Mouse (Mus musculus): ENCODE measurements around the gene Mesp1.
"Not testable (repeated sequence)": the region's sequence is repeated elsewhere in the genome, so short reads cannot be mapped to it uniquely, and the experiment has no call there.

Mesp1 gene

GRCm38 (mm10) chr7:79792635-79793421 lies 760 bp downstream of the Mesp1 start:
- DNase-seq (ENCODE audit: low read depth): no peak

- not testable (repeated sequence) for DNase-seq (ENCODE audit: low read depth)
Observed at GRCm38 (mm10) chr7:79789812-79790211, 3.8 kb downstream of the Mesp1 start.

GRCm38 (mm10) chr7:79786295-79786694 lies 7.3 kb downstream of the Mesp1 start:
- DNase-seq (ENCODE audit: low read depth): peak; percentile 40

GRCm38 (mm10) chr7:79782516-79782855 lies 11.1 kb downstream of the Mesp1 start:
- DNase-seq (ENCODE audit: low read depth): no peak

- DNase-seq (ENCODE audit: low read depth): no peak
Observed at GRCm38 (mm10) chr7:79781826-79782515, 11.6 kb downstream of the Mesp1 start.

- peak; percentile 40 for DNase-seq (ENCODE audit: low read depth)
Observed at GRCm38 (mm10) chr7:79780647-79781626, 12.7 kb downstream of the Mesp1 start.

- no peak for DNase-seq (ENCODE audit: low read depth)
Observed at GRCm38 (mm10) chr7:79771561-79772512, 21.8 kb downstream of the Mesp1 start.

GRCm38 (mm10) chr7:79769664-79770063 lies 23.9 kb downstream of the Mesp1 start:
- no peak for DNase-seq (ENCODE audit: low read depth)

- DNase-seq (ENCODE audit: low read depth): no peak
Observed at GRCm38 (mm10) chr7:79765991-79766390, 27.6 kb downstream of the Mesp1 start.

GRCm38 (mm10) chr7:79762106-79762505 lies 31.5 kb downstream of the Mesp1 start:
- no peak for DNase-seq (ENCODE audit: low read depth)

GRCm38 (mm10) chr7:79761124-79761876 lies 32.3 kb downstream of the Mesp1 start:
- DNase-seq (ENCODE audit: low read depth): no peak

GRCm38 (mm10) chr7:79759766-79760165 lies 33.8 kb downstream of the Mesp1 start:
- DNase-seq (ENCODE audit: low read depth): no peak

- DNase-seq (ENCODE audit: low read depth): no peak
Observed at GRCm38 (mm10) chr7:79758176-79758575, 35.4 kb downstream of the Mesp1 start.

- DNase-seq (ENCODE audit: low read depth): no peak
Observed at GRCm38 (mm10) chr7:79756334-79756733, 37.3 kb downstream of the Mesp1 start.

GRCm38 (mm10) chr7:79749511-79749910 lies 44.1 kb downstream of the Mesp1 start:
- DNase-seq (ENCODE audit: low read depth): no peak

GRCm38 (mm10) chr7:79747659-79748058 lies 45.9 kb downstream of the Mesp1 start:
- DNase-seq (ENCODE audit: low read depth): no peak

GRCm38 (mm10) chr7:79744585-79744984 lies 49.0 kb downstream of the Mesp1 start:
- no peak for DNase-seq (ENCODE audit: low read depth)

- DNase-seq (ENCODE audit: low read depth): no peak
Observed at GRCm38 (mm10) chr7:79744051-79744450, 49.5 kb downstream of the Mesp1 start.

GRCm38 (mm10) chr7:79742659-79743536 lies 50.7 kb downstream of the Mesp1 start, which contains the start of the genes Pex11a and Wdr93:
TSS of gene Pex11a (minus strand) at chr7:79743131.
TSS of gene Wdr93 (plus strand) at chr7:79743163.
- DNase-seq (ENCODE audit: low read depth): peak; percentile 62

Data from c-Kit-positive CD71-positive TER-119-negative erythroid progenitor cells, embryonic 14.5 days (primary cell).